In genomic region chr17:12741218-12741968, GRCm38 (mm10) we compare ENCODE assay signal across 7 mouse cellular contexts. TPM values are rescaled to one million over a fixed set of nuclear protein-coding genes. Genes with fewer than 3 reads are reported as not detected.
A peak's percentile ranks its signal among the peaks of the same experiment; 100 is the strongest.
DNase-seq lines count a peak whose midpoint lies in the region; ATAC-seq and TF ChIP-seq lines count a peak whose summit lies in the region.

No protein-coding gene starts in this region.

- peak; percentile 80 for TF ChIP-seq POLR2A in cerebellum, adult 2 months (IDR thresholded peaks at IDR 0.05; ENCODE audit: borderline replicate concordance, insufficient read depth, low read length)

- peak; percentile 40 for DNase-seq in WW6 (ENCODE audit: low read depth, low spot score)
- DNase-seq in cerebellum, adult 2 months = peak; percentile 77 to 78
- peak; percentile 86 for DNase-seq in gastrocnemius, adult 18-20 months (ENCODE audit: low spot score)
- no peak for DNase-seq in hindbrain, embryonic 14.5 days (ENCODE audit: low spot score)
- peak; percentile 68 for DNase-seq in limb, embryonic 10.5 days (ENCODE audit: low spot score)
- peak; percentile 86 for DNase-seq in mesoderm, embryonic 11.5 days (ENCODE audit: low read depth, low spot score)
- DNase-seq in right cerebral cortex, postnatal 14 days = peak; percentile 25

- no peaks in the 10 kb centered on the region for H3K27me3 ChIP-seq in cerebellum, adult 2 months (ENCODE audit: control insufficient read depth, insufficient read depth, low read length)
- no peaks in the 10 kb centered on the region for H3K27me3 ChIP-seq in hindbrain, embryonic 14.5 days (ENCODE audit: control insufficient read depth, insufficient read depth, low read length)
- H3K27me3 ChIP-seq in limb, embryonic 10.5 days (ENCODE audit: low read depth, poor library complexity, severe bottlenecking) = no peaks in the 10 kb centered on the region

- peaks cover 32% of the 10 kb centered on the region for H3K9me3 ChIP-seq in hindbrain, embryonic 14.5 days (ENCODE audit: control insufficient read depth, low read length)
- H3K9me3 ChIP-seq in limb, embryonic 10.5 days (replicated peaks) = peaks cover 26% of the 10 kb centered on the region

- TF ChIP-seq CTCF in cerebellum, adult 2 months (IDR thresholded peaks at IDR 0.05; ENCODE audit: borderline replicate concordance, insufficient read depth, low read depth, low read length) = no peak

- H3K4me1 ChIP-seq in cerebellum, adult 2 months (ENCODE audit: control insufficient read depth, insufficient read depth, low read length) = peaks cover 15% of the 10 kb centered on the region
- no peaks in the 10 kb centered on the region for H3K4me1 ChIP-seq in hindbrain, embryonic 14.5 days (replicated peaks; ENCODE audit: control insufficient read depth, insufficient read depth, low read length)
- H3K4me1 ChIP-seq in limb, embryonic 10.5 days = peaks cover 50% of the 10 kb centered on the region

- H3K4me2 ChIP-seq in hindbrain, embryonic 14.5 days (replicated peaks) = peak overlapping the region; percentile 55

- WGBS in cerebellum, adult 2 months = 49% methylated on average over 45 of the region's 45 CpGs
- 57% methylated on average over 45 of the region's 45 CpGs for WGBS in hindbrain, embryonic 14.5 days
- 57% methylated on average over 44 of the region's 45 CpGs for WGBS in limb, embryonic 10.5 days

- peak overlapping the region; percentile 36 for H3K27ac ChIP-seq in cerebellum, adult 2 months (ENCODE audit: insufficient read depth, low read length)
- H3K27ac ChIP-seq in hindbrain, embryonic 14.5 days = peak overlapping the region; percentile 34; the same call in 1 of the 2 replicates
- H3K27ac ChIP-seq in limb, embryonic 10.5 days = peak overlapping the region; percentile 88

- peak; percentile 77 for ATAC-seq in hindbrain, embryonic 14.5 days (ENCODE audit: low FRiP score)

- peak overlapping the region; percentile 64 for H3K4me3 ChIP-seq in cerebellum, adult 2 months (replicated peaks; ENCODE audit: insufficient read depth, low read depth, low read length)
- H3K4me3 ChIP-seq in hindbrain, embryonic 14.5 days (replicated peaks; ENCODE audit: low read length) = peak overlapping the region; percentile 40
- peak overlapping the region; percentile 64 for H3K4me3 ChIP-seq in limb, embryonic 10.5 days

- peak overlapping the region; percentile 48 for H3K9ac ChIP-seq in hindbrain, embryonic 14.5 days

- H3K36me3 ChIP-seq in hindbrain, embryonic 14.5 days (replicated peaks; ENCODE audit: control insufficient read depth, insufficient read depth) = peaks cover 66% of the 10 kb centered on the region
- peaks cover 96% of the 10 kb centered on the region for H3K36me3 ChIP-seq in limb, embryonic 10.5 days

RNA-seq across cellular contexts. Expression of gene Igf2r, which starts 28.1 kb away (rescaled TPM):
- 18.1 and 19.7 TPM in 2 replicates for polyA plus RNA-seq in cerebellum, adult 2 months (2012; rRNA removed)
- total RNA-seq in gastrocnemius, adult 18-20 months (2021) = 10 to 100 TPM; 42.4 to 43.3 TPM
- polyA plus RNA-seq in hindbrain, embryonic 14.5 days (2014; fragmentation: Nextera tagmentation; extraction: Ambion mirVana) = 13.1 and 14.9 TPM in 2 replicates
- polyA plus RNA-seq in limb, embryonic 10.5 days (2016; fragmentation: Nextera tagmentation; extraction: Ambion mirVana) = 30.3 and 35.6 TPM in 2 replicates

Comparison
In these comparisons a context has a peak if more than half of its experiments do, and no peak if none do; other contexts are left out.
1. H3K27ac ChIP-seq: peak in every context shown above with its lines; median percentile 88 in limb, embryonic 10.5 days; 36 in cerebellum, adult 2 months; 34 in hindbrain, embryonic 14.5 days.